Mouse (Mus musculus) megakaryocyte-erythroid progenitor cell, adult 5 weeks (primary cell): ENCODE data around the gene Gfpt1. TPM values are rescaled to one million over a fixed set of nuclear protein-coding genes. Genes with fewer than 3 reads are reported as not detected.

Experiments used
- polyA plus RNA-seq: library from polyadenylated mRNA; stranded (reverse); fragments of >175 nt; gene quantifications from 2 replicates; pipeline ENCODE4 v1.2.3, GENCODE M21; 2012

Gene Gfpt1
- 13.1 and 13.7 TPM in 2 replicates for polyA plus RNA-seq

GRCm38 (mm10) chr6:87042337-87043130 is at the start of gene Gfpt1:
TSS of gene Gfpt1 (plus strand) at chr6:87042846.

GRCm38 (mm10) chr6:87008887-87009286 is 33.8 kb upstream of the Gfpt1 start, which contains the start of gene Nfu1:
TSS of gene Nfu1 (plus strand) at chr6:87009236.

GRCm38 (mm10) chr6:87104123-87104796 is 61.6 kb downstream of the Gfpt1 start, which contains the start of gene D6Ertd527e:
TSS of gene D6Ertd527e (plus strand) at chr6:87104746.

Other genes starting within 250 kb of the Gfpt1 start
- 6.8 and 12.2 TPM in 2 replicates for gene Anxa4, start 249.3 kb upstream of the Gfpt1 start, polyA plus RNA-seq
- gene Aak1, start 193.3 kb upstream of the Gfpt1 start, polyA plus RNA-seq = 11.8 and 14.0 TPM in 2 replicates
- gene Nfu1, start 33.6 kb upstream of the Gfpt1 start, polyA plus RNA-seq = 94.9 and 133 TPM in 2 replicates
- gene D6Ertd527e, start 61.9 kb downstream of the Gfpt1 start, polyA plus RNA-seq = 0.32 TPM in 1 of 2 replicates, not detected in the other